Mouse (Mus musculus) C2C12 (cell line): ENCODE measurements around the gene Gnpat.

Experiments used
- CTCF ChIP-seq: IDR thresholded peaks from one replicate; pipeline ENCODE4 v1.5.1; 2011; ENCODE audit not compliant: control insufficient read depth, insufficient read depth, insufficient read length
- MYOD1 ChIP-seq: IDR thresholded peaks from one replicate; pipeline ENCODE4 v1.6.1; 2011; ENCODE audit warnings: low read depth; ENCODE audit not compliant: control insufficient read depth, insufficient read length
- USF1 ChIP-seq: IDR thresholded peaks from one replicate; pipeline ENCODE4 v1.6.1; 2011; ENCODE audit warnings: low read depth, mild to moderate bottlenecking, control low read depth, moderate library complexity

DNA sequence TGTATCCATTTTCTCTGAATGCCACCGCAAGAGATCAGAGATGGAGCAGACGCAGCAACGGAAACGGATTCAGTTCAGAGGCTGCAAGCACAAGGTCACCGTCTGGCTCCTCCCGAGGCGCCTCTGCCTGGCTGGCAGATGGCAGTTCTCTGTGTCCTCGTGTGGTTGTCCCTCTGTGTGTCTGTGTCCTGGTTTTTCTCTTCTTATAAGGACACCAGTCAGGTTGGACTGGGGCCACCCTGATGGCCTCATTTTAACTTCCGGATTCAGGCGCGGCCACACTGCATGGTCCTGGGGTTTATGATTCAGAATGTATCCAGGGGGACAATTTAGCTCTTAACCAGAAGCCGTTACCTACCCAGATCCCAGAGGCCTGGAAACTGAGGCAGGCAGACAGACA is 47.0 kb upstream of the Gnpat start:
- TF ChIP-seq USF1, result no peak
- no peak for TF ChIP-seq MYOD1
- no peak for TF ChIP-seq CTCF
